Mouse (Mus musculus) kidney, postnatal 10 days (tissue): Measurements from ENCODE around the gene Ap1g1.

Source experiments
- DNase-seq: peaks from one replicate; pipeline ENCODE4 v3.0.0; 2021; ENCODE audit warnings: mixed read lengths

Gene Ap1g1

DNA sequence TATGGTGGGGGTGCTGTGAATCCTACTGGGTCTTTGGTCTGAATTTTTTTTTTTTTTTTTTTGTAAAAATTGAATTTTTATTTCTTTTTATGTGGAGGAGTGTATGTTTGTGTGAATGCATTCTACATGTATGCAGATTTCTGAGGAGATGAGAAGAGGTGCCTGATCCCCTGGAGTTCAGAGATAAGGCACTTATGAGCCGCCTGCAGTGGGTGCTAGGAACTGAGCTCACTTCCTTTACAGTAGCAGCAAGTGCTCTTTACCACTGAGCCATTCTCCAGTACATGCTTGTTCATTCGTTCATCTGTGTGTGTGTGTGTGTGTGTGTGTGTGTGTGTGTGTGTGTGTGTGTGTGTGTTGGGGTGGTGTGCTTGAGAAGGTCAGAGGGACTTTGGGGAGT, 12.6 kb downstream of the Ap1g1 start:
- DNase-seq = no peak

DNA sequence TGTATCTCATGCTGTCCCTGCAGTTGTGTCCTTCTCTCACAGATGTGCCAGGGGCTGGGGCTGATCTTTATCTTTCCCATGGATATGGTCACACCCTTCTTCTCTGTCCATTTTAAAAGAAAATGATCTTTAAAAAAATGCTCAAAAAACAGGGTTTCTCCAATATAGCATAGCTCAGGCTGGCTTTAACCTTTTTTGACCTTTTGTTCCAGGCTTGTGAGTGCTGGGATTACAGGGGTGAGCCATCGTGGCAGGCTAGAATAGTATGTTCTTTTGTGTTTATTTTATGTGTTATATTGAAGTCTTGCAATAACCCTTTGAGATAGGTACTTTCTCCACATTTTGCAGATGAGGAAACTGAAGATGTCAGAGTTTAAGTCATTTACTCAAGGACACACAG, 16.8 kb downstream of the Ap1g1 start:
- no peak for DNase-seq

DNA sequence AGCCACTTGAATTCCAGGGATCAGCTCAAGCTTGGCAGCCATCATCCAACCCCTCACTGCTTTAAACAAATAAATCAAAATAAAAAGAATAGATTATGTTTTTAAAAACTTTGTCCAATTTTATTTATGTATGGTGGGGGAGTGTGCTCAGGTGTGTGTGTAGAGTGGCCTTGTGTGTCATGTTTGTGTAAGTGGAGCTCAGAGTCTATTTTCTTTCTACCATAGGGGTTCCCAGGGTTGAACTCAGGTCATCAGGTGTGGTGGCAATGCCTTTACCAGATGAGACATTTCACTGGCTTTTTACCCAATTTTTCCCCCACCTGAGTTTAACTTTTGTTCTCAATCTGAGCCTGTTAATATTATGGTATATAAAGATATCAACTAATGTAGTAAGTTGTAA, 20.4 kb downstream of the Ap1g1 start:
- no peak for DNase-seq

DNA sequence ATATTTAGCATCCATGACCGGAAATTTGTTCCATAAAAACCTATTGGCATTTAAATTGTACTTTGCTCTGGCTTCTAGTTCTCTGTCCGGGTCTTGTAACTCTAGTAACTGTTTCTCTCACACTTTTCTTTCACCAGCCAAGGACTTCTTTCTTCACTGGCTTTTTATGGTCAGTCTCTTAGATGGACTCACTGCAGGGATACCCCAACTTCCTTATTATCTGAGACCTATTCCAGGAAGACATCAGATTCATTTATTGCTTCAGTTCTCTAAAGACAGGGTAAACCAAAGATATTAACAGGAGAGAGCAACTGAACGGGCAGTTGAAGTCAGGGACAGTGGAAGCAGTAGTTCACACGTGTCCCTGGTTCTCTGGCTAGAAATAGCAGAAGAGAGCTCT, 20.9 kb downstream of the Ap1g1 start:
- DNase-seq = no peak

DNA sequence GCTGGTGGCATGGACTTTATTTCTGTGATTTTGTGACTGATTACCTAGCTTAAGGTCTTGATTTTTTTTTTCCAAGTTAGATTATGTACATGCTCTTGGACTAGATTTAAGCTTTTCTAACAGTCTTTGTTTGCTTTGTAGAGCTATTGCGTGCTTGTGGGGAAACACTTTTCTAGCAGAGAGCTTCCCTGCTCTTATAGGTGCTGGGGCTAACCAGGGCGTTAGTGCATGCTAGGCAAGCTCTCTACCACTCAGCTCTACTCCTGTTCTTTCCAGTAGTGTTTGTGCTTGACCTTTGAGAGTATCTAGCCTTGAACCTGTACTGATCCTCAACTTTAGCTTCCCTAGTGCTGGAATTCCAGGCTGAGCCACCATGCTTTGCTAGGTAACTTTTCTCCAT, 22.0 kb downstream of the Ap1g1 start:
- no peak for DNase-seq

DNA sequence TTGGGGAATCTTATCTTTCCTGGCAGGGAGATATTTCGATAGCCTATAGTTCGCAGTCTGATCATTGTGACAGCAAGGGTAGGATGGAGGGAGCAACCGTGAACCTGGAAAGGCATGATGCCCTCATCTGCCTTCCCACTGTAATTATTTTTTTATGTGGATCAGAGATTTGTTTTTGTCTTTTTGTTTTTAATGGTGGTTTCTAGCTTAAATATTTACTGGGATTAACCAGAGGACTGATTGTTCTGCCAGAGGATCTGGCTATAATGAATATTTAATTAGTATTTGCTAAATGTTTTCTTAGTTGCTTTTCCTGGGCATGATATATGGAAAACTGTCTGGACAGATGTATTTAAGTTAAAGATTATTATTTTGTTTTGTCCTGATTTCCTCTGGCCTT, 24.9 kb downstream of the Ap1g1 start:
- DNase-seq = no peak

DNA sequence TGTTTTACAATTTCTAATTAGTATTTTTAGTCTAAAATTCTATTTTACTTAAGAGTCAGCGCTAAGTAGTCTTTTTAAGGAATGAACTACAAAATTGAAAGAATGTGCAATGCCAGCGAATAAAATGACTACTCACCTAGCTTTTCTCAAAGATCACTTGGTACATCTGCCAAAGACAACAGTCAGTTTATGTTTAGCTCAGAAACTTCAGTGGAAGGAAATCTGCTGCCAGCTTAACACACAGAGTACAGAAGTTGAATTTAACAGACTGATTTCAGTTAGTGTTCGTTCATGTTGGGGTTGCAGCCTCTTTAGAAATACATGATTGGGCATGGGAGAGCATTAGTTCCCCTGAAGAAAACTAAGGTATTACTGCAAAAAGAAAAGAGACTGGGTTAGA, 25.4 kb downstream of the Ap1g1 start:
- DNase-seq = no peak

DNA sequence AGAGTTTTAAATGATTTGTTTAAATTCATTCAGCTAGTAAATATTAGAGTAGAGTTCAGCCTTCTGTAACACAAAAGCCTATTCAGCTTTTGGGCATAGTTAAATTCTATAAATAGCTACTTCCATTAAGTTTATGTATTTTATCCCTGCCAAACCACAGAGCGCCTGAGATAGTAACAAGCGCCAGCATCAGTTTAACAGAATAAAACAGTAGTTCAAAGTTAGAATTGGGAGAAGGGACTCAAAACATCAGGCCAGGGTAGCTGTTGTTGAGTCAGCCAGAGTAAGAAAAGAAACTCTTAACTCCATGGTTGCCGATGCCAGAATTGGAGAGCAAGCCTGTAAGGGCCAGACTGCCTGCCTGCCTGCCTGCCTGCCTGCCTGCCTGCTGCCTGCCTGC, 28.2 kb downstream of the Ap1g1 start:
- DNase-seq = no peak

DNA sequence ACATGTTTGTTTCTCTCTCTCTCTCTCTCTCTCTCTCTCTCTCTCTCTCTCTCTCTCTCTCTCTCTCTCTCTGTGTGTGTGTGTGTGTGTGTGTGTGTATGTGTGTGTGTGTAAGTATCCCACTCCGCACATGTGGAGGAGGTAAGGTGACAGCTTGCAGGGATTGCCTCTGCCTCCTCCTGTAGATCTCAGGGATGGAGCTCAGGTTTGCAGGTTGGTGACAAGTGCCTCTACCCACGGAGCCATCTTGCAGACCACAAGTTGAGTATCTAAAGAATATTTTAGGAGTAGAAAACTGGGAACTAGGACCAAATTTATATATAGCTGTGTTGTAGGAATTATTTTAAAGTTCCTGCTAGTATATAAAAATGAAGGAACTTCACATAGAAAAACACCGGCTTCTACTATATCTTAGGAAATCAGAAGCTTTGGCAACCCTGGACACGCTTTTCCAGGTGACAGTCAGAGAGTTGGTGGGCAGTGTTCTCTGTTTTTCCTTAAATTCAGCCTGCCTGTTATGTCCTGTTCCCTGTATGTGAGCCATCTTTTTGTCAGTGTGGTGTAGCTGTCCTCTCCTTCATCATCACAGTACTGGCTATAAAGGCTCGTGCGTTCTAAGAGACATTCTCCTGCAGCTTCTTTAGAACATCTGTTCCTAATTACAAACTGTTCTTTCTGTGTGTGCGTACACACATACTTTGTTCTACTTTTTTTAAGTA, 29.2 kb downstream of the Ap1g1 start:
- no peak for DNase-seq

DNA sequence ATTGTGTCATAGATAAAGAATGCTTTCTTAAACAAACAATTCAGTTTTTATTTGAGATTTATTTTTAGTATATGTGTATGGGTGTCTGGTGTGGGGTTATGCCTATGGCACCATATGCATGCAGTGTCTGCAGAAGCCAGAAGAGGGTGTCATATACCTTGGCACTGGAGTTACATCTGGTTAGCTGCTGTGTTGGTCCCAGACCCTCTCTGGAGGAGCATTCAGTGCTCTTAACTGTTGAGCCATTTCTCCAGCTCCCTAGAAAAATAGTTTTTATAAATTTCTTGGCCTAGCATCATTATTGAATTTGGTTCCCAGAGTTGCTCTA, 29.7 kb downstream of the Ap1g1 start:
- DNase-seq = no peak

DNA sequence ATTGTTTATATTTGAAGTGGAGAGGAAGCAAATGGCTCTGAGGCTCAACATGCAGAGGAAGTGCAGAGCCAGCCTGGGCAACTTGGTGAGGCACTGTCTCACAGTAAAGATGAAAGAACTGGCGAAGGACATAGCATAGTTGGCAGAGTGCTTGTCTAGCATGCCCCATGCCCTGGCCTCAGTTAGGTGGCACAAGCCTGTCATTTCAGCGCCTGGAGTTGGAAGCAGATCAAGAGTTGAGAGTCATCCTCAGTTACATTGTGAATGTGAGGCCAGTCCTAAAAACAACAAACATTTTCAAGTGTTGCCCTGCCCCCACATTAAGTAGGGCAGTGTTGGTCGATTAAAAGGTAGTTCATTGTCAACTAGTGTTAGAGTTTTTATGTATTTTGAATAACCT, 32.1 kb downstream of the Ap1g1 start:
- DNase-seq = no peak

DNA sequence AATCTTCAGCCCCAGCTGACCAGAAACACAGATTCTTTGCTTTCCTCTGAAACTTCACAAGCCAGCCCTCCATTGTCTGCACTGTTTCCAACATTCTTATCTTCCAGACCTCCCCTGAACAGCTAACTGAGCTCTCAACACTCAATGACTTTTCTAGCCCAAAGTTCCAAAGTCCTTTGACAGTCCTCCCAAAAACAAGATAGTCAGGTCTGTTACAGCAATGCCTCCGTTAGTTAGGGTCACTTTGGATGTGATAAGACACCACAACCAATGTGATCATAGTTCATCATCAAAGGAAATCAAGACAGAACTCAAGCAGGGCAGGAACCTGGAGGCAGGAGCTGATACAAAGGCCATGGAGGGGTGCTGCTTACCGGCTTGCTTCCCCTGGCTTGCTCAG, 36.9 kb downstream of the Ap1g1 start:
- no peak for DNase-seq

DNA sequence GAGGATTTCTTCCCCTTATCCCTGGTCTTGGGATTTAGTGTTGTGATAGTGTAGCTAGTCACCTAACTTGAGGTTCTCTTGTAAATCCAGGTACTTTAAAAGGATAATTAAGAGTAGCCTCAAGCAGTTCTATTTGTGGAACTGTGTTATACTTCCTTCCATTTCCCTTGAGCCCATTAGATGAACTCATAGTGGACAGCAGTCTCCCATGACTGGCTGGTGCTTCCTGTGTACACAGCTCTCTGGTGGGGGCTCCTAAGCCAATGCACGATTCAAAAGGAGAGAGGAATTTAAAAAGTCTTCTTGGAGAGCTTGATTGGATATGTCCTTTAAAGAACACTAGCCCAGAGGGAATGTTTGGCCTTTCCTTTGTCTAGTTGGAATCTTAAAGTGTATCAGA, 39.6 kb downstream of the Ap1g1 start:
- no peak for DNase-seq

DNA sequence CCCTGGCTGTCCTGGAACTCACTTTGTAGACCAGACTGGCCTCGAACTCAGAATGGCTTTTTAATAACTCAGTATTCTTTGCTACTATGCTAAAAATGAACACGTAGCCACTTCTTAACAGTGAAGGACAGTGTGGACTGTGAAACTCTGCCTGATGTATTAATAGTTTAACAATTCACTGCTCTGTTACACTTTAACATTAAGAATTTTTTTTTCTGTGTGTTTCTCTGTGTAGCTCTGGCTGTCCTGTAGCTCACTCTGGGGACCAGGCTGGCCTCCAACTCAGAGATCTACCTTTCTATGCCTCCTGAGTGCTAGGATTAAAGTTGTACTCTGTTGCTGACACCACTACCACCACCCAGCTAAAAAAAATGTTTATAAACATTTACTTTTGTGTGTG, 45.2 kb downstream of the Ap1g1 start:
- no peak for DNase-seq

DNA sequence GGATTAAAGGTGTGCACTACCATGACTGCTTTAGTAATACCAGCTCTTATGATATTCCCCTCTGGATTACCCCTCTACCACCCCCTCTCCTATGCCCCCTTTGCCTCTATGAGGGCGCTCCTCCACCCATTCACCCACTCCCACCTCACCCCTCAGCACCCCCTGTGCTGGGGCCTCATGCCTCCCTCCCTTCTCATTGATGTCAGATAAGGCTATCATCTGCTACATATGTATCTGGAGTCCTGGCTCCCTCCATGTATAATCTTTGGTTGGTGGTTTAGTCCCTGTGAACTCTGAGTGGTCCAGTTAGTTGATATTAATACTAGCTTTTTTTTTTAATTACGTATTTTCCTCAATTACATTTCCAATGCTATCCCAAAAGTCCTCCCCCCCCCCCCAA, 61.5 kb downstream of the Ap1g1 start:
- no peak for DNase-seq

DNA sequence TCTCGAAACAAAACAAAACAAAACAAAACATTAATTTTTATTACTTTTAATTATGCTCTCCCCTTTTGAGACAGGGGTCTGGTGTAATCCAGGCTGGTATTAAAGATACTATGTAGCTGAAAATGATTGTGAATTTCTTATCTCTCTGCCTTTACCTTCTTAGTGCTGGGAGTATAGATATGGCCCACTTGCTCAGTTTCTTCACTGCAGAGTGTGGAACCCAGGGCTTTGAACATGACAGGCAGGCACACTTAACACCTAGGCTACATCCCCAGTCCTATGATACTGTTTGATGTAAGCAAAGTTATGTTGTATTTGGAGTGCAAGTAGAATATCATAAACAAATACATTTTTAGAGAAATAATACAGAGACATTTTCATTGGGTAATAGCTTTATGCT, 64.1 kb downstream of the Ap1g1 start:
- DNase-seq = no peak

DNA sequence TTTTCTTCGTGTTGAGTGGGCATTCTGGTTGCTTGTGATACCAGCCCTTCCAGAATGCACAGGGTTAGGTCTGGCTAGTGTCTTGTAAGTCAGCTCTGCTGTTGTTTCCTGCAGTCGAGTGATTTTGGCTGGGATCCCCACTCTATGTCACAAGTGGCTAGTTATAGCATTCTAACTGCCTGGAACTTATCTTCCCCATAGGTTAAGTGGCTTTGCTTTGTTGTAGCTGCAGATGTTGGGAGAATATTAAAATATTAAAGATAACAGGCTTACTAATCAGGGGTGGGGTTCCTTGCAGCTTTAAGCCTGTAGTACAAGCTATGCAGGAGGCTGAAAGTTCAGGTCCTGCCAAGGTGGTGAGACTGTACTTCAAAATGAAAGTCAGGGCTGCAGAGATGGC, 69.5 kb downstream of the Ap1g1 start:
- DNase-seq = no peak

DNA sequence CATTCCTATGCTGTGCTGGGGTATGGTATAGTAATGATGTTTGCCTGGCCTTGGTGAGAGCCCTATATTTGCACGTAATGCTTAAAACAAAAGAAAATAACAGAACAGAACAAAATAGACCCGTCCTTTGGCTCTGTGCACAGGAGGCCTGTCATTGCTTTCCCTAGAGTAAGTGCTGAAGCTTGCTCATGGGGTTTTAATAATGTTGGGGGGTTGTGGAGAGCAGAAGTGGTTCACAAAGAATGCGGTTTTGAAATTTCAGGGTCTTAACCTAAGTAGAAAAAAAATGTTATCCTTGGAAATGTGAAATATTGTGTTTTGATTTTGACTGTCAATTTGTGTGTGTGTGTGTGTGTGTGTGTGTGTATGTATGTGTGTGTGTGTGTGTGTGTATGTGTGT, 70.6 kb downstream of the Ap1g1 start:
- no peak for DNase-seq

DNA sequence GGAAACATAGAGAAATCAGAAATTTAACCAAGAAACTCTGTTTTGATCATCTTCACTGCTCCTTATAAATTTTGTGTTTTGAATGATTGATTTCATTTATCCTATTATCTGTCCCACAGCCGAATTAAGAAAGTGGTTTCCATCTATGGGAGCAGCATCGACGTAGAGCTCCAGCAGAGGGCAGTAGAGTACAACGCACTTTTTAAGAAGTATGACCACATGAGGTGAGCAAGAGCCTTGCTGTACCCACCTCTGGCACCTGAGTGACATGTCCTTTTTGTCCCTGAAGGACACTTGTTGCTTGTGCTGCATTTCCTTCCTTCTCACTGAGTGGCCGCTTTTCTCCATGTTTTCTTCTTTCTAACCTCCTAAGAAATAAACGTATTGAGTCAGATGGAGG, 75.1 kb downstream of the Ap1g1 start:
- DNase-seq = peak; percentile 79

DNA sequence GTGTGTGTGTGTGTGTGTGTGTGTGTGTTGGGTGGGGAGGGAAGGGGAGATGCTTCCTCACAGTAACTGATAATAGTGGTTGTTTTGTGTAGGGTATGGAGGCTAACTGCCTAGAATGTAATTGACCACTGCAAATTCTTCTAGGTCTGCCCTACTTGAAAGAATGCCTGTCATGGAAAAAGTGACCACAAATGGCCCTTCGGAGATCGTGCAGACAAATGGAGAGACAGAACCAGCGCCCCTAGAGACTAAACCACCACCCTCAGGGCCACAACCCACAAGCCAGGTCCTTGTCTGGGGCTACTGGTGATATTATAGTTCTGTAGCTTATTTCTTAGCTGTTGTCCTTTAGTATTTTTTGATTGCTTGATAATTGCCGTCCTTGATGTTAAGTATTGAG, 76.2 kb downstream of the Ap1g1 start:
- DNase-seq = no peak

DNA sequence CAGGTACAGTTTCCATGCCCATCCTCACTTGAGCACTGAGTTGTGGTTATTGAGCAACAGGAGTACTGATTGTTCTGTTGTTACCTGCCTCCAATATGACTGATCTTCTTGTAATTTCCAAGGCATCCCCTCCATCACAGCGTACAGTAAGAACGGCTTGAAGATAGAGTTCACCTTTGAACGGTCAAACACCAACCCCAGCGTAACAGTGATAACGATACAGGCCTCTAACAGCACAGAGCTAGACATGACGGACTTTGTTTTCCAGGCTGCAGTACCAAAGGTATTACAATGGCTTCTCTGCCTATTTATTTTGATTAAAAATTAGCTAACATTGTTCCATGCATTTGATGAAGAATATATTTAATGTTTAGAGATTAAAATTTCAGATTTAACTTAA, 77.1 kb downstream of the Ap1g1 start:
- no peak for DNase-seq

DNA sequence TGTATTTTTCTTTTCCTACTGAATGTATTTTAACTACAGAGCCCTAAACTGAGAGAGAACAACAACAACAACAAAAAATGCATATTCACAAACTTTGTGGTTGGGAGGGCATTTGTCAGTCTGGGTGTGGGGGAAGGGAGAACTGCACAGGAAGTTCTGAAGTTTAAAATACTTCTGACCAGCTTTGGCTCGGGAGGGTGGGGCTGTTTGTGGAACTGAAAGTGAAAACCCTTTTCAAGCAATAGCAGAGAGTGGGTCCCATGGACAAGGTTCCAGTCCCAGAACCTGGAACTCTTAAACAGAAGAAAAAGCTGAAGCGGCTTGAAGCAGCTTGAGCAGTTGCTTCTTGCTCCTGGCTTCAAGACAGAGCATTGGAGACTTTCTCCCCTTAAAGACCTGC, 85.0 kb downstream of the Ap1g1 start:
- DNase-seq = peak; percentile 69

DNA sequence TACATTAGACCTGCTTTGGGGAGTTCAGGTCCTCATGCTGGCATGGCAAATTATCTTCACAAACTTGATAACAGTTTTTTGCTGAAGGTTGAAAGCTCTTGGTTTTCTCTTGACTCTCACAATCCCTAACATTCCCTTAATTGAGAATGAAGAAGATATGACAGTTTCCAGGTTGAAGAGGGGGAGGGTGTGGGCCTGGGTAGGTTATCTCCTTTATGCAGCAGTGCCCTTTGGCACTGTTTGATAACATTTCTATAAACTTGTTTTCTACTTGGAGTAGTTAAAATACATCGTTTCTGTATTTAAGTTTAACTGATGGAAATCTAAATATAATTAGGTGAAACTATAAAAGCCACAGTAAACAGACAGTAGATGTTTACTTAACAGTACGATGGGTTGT, 86.4 kb downstream of the Ap1g1 start:
- no peak for DNase-seq

DNA sequence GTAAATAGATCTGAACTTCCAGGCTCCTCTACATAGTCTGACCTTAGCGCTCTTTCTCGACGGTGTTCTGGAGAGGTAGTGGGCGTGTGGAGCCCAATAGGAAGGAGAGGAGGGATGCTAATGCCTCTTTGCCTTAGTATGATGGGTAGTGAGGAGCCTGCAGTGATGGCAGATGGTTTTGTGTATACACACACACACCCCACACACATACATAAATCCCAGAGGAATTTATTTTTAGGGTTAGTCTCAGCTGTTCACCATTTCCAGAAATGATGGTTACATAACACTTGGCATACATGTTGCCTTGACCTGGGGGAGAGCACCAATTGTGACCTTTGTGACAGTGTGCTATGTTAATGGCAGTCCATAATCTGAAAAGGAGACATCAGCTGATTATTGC, 87.2 kb downstream of the Ap1g1 start:
- no peak for DNase-seq

DNA sequence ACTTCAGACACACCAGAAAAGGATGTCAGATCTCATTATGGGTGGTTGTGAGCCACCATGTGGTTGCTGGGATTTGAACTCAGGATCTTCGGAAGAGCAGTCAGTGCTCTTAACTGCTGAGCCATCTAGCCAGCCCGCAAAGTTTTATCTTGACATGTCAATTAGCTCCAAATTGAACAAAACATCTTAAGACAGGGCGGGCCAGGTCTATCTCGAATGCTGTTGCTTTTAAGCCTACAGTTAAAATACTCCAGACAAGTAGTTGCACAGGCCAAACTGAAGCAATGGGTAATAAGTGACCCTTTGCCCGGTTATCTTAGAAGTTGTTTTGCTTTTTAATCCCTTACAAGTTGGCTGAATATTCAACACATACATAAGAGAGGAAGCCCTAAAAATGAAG, 88.3 kb downstream of the Ap1g1 start:
- no peak for DNase-seq
